Mouse (Mus musculus): ENCODE data around the gene Hdac8. TPM values are rescaled to one million over a fixed set of nuclear protein-coding genes. Genes with fewer than 3 reads are reported as not detected.
A peak's percentile ranks its signal among the peaks of the same experiment; 100 is the strongest.

Gene Hdac8
- polyA plus RNA-seq, 1 experiment from 2014 or later, result 8.9 TPM

DNA sequence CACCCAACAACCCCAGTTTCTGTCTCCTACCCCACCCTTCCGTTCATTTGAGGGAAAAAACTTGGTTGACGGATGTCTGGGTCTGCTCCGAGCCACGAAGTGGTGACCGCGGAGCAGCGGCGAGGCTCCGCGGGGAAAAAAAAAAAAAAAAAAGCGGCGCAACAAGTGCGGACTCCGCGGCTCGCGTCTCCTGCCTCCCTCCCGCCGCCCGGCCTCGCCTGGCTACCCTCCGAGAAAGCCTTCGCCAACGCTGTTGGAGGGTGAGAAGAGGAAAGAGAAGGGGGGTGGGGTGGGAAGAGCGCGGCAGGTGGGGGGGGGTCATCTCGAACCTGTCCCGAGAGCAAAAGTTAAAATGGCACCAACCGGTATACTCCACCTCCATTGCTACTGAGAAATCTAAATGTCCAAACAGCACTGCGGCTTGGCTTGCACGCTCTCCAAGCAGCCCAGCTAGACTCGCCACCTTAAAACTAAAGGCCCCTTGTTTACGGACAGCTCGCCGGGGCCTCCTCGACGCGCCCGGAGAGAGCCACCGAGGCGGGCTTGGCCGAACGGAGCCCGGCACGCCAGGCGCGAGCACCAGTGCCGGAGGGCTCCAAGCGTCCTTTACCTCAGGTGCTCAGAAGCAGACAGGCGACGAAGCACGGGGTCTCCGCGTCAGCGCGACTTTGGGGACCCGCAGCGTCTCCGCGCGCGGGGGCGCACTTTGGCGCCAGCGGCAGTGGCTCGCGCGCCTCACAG lies 254.8 kb downstream of the Hdac8 start:
- H3K36me3 ChIP-seq (replicated peaks), result peaks cover 12% of the 10 kb centered on the region; the same call in 1 of the 2 replicates
- H3K4me1 ChIP-seq, result peaks cover 27% of the 10 kb centered on the region
- peak overlapping the region; percentile 77; the same call in 1 of the 2 replicates for H3K27ac ChIP-seq
- peak; percentile 25 for DNase-seq (ENCODE audit: extremely low spot score, low spot score)
- WGBS, result 12% methylated on average over 66 of the region's 68 CpGs
- H3K9me3 ChIP-seq, result no peaks in the 10 kb centered on the region
- H3K27me3 ChIP-seq (ENCODE audit: poor library complexity, severe bottlenecking), result peaks cover 96% of the 10 kb centered on the region
- peak overlapping the region; percentile 63 for H3K4me3 ChIP-seq

DNA sequence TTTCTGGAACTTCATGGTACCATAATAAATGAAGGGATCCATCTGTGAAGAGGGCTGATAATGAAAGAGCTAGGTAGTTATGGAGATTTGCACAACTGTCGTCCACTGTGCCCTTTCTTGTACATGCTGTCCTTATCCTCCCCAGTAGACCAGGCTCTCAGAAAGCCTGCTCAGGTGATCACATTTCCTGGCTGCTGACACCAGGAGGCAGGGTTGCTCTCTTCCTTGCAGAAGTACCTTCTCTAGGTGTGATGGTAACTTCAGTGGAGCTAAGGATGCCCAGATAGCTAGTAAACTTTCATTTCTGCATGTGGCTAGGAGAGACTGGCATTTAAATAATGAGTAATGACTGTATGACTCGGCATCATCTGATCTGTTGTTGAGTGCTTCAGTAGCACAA lies 260.8 kb downstream of the Hdac8 start:
- H3K36me3 ChIP-seq (replicated peaks), result peaks cover 12% of the 10 kb centered on the region; the same call in 1 of the 2 replicates
- DNase-seq (ENCODE audit: extremely low spot score, low spot score), result no peak
- WGBS, result 78% methylated on average over 2 of the region's 2 CpGs
- no peaks in the 10 kb centered on the region for H3K4me1 ChIP-seq
- no peak overlapping the region for H3K27ac ChIP-seq
- H3K9me3 ChIP-seq, result no peaks in the 10 kb centered on the region
- no peak overlapping the region for H3K4me3 ChIP-seq
- H3K27me3 ChIP-seq (ENCODE audit: poor library complexity, severe bottlenecking), result peaks cover 84% of the 10 kb centered on the region

Small RNA genes lying within 50 kb of the gene (microRNA-seq; reads per million reads assigned to microRNA genes)
- gene Gm26318, result not detected

Other genes with a start within 250 kb of the Hdac8 start
- gene Phka1, start 138.9 kb upstream of the Hdac8 start, polyA plus RNA-seq (2016; fragmentation: Nextera tagmentation; extraction: Ambion mirVana), result 6.4 and 7.2 TPM in 2 replicates
- not detected in 2 replicates for gene Gm3880, start 181.6 kb upstream of the Hdac8 start, polyA plus RNA-seq (2016; fragmentation: Nextera tagmentation; extraction: Ambion mirVana)
- gene Gm9112, start 202.3 kb upstream of the Hdac8 start, polyA plus RNA-seq (2016; fragmentation: Nextera tagmentation; extraction: Ambion mirVana), result not detected in 2 replicates
- gene Dmrtc1b, start 202.5 kb upstream of the Hdac8 start, polyA plus RNA-seq (2016; fragmentation: Nextera tagmentation; extraction: Ambion mirVana), result not detected in 2 replicates

Measured in forebrain, embryonic 10.5 days (tissue).